Mouse (Mus musculus) urinary bladder, postnatal 14 days (tissue): ENCODE data around the gene Ubxn10.

Experiments used
- DNase-seq: peaks from one replicate; pipeline ENCODE4 v3.0.0; 2021; ENCODE audit warnings: low spot score

Gene Ubxn10

DNA sequence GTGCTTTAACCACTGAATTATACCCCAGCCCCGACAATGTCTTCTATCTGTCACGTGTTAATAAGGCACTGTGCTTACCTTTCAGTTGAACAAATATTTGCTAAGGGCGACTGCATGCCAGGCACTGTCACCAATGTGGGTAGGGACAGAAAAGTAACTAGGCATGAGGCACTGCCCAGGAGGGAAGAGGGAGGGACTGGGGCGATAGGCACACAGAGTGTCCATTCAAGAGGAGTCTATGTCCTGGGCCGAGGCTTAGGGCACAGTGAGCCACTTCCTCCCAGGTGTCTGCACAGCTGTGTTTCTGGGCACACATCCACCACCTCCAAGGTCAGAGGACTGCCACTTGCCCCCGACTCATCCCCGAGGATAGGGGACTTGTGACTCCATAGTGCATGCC lies at the start of gene Ubxn10:
Gene Ubxn10, minus strand, starts transcription at position 137 of the 400 bp plus-strand sequence.
- DNase-seq = peak; percentile 66

DNA sequence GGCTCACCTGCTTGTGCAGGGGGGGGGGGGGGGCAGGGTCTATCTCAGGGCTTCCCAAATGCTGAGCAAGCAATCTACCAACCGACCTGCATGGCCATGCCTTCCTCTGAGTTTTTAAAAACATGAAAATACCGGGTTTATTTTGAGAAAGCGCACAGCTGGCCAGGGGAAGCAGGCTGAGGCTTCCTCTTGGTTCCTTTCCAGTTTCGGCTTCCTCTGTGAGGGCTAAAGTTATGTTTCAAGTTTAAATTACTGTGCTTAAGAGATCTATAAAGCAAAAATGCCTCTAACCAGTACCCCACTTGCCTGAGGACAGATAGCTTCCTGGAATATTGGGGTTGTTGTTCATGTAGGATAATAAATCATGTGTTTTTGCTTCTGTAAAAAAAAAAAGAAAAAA lies 49.2 kb upstream of the Ubxn10 start:
- no peak for DNase-seq

DNA sequence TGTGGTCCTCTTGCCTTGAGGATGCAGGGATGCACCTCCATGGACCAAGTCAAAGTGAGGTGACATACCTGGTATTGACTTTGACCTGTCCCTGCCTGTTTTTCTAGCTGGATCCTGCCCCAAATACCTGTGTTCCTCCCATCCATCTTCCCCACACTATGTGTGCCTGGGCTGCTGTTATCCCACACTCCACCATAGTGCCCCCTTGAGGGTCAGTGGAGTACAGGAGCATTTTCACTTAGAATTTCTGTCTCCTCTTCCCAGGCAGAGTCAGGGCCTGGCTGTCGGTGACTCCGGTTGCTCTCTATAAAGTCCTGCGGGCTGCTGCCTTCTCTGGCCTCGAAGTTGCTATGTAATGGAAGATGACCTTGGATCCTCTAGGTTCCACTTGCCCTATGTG lies 48.8 kb upstream of the Ubxn10 start:
- DNase-seq = no peak

DNA sequence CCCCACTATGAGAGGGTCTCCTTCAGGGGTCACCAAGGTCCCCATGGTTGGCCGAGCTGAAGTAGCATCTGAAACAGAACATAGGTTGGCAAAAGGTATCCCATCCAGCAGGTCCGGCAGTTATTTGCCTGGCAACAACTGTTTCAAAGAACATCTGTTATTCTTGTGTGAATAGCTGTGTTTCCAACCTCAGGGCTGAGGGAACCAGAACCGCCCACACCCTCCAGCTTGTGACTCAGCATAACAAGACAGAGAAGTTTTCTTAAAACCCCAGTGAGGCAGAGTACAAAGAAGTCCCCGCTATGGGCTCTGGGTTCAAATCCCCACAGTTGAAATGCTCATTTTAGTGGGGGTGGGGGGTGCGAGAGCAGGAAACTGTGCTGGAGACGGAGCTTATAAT lies 45.1 kb upstream of the Ubxn10 start:
- no peak for DNase-seq

DNA sequence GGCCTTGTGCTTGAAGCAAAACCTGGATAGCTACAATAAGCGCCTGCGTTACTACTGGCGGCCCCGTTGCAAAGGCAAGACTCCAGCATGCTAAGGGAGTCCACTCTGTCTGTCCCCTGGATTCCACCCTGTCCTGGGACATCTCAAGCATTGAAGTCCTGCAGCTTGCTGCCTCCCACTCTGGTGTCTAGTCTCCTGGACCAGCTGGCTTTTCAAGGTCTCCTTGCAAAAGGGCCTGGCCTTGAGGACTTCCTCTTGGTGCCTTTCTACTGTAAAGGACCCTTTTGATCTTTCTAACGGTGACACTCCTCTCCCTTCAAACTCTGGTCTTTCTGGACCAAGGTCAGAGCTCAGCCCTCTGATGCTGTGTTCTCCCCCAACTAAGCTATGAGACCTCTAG lies 43.3 kb upstream of the Ubxn10 start:
- no peak for DNase-seq

DNA sequence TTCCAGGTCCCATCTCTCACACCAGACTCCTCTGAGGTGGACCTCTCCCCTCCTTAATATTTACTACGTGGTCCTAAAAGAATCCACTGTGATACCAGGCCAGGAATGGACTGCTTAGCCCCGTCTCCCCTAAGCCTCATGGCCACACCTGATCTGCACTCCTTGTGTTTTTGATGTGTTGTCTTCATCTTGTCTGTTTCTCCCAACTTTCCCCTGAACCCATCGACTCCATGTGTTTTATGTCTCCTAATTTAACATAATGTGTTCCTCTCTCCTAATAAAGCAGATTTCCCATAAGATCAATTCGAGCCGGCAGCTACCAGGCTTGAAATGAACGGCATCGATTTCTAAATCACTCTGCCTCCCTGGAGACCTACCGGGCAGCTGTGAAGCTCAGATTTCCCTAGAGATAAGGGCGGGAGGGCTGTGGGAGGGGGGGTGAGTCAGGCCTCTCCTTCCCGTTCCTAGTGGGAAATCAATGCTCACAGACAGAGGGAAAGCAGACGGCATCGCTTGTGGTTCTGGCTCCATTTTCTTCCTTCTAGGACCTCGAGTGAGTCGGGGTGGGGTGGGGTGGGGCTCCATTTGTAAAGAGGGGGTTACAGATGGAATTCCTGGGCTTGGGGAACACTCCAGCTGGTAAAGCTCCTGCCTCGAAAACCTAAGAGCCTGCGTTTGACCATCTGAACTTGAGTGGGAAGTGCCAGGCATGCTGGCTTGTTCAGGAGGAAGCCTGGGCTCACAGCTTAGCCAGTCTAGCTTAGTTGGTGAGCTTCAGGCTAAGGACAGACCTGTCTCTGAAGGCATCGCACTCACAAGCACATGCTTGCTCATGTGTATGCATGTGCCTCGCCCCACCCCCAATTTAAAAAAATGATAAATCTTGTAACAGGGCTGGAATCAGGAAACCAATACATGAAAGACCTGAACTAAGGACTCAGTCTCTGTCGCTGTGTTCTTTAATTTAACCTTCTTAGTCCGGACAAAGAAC lies 40.7 kb upstream of the Ubxn10 start:
- DNase-seq = no peak

DNA sequence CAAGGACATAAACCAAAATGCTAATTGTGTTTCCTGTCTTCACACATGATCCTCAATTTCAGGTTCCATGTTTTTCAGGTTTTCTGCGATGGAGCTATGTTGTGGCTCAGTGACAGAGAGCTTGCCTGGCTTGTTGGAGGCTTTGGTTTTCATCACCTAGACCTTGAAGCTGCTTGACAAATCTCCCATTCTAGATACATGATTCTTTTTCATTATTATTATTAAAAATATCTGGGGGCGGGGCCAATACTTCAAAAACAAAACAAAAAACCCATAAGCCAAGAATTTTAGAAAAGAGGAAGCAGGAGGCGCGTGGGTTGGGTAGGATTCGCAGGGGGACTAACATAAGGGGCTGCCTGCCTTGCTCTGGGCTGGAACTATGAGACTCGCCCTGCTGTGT lies 38.5 kb upstream of the Ubxn10 start, which contains the start of gene Pla2g2d:
Gene Pla2g2d, plus strand, starts transcription at position 301 of the 400 bp plus-strand sequence.
- no peak for DNase-seq

DNA sequence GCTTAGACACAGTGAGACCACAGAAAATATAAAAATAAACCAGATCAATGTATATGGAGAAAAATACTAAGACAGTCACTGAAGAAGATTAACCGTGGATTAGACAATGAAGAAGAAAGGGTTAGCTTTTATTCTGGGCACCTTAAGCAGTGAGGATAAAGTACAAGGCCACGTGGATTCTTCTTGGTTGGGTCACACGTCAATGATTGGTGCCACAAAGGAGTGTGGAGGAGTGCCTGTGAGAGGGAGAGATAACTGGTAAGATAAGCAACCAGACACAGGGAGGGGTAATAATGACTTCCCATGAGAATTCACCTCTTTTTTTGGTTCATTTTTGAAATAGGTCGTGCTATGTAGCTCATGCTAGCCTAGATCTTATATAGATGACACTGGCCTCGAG lies 35.4 kb upstream of the Ubxn10 start:
- DNase-seq = no peak

DNA sequence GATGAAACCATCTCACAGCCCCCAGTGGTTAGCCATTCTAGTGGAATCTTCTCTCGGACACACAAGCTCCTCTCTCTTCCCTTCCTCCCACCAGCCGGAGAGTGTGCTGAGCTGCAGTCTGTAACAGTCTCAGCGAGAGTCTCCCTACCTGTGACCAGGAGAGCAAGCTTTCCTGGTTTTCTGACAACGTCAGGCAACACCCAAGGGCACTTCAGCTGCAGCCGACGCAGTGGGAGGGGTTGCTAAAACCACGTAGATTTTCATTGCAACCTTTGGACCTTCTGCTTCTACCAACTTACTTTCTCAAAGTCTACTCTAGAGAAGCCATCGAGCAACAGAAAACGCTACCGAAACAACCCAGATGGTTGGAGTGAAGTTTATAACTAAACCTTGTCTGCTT lies 35.0 kb upstream of the Ubxn10 start:
- no peak for DNase-seq

DNA sequence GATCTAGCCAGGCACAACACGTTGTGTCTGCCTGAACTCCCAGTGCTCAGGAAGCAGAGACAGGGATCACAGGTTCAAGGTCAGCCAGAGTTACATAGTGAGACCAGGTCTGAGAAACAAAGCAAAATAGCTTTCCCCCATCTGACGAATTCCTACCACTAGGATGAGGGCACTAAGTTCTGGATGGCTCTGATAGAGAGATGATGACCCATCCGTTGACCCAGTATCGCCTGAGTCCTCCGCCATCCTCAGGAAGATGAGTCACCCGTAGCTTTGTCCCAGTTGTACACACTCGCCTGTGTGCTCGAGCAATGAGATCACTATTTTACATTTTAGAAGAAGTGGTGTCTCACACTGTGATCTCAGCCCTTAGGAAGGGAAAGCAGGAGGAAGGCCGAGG lies 25.3 kb upstream of the Ubxn10 start:
- DNase-seq = no peak

DNA sequence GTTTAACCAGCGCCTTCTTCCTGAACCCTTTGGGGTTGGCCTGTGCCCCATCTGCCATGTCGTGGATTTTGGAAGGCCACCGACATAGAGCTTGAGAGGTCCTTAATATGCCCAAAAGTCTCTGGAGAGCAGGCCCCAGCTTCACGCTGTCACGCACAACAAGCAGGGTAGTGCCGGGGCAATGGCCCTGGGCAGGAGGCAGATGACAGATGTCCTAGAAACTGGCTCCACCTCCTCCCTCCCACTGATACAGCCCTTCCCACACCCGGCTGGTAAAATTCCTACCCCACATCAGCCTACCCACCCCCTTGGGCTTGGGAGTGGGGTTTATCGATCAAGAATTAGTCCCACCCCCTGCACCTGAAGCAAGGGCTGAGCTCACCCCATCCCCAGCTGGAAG lies 20.4 kb upstream of the Ubxn10 start, which contains the start of gene Pla2g2f:
Gene Pla2g2f, minus strand, starts transcription at position 211 of the 400 bp plus-strand sequence.
- DNase-seq = no peak

DNA sequence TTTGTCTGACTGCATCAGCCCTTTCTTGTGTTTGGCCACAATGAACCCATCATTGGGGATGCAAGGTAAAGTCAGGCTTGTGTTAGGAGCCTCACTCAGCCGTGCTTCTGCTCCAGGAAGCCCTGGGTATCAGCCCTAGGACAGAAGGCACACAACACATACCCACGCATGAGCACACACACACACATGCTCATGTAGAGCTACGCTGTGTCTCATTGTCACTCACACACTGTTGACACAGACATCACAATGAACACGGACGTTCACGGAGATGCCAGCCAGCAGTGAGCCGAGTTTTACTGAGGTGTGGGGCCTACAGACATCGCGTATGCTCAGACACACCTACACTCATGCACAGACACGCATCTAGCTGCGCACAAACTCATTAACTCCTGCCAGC lies 19.0 kb upstream of the Ubxn10 start:
- no peak for DNase-seq

DNA sequence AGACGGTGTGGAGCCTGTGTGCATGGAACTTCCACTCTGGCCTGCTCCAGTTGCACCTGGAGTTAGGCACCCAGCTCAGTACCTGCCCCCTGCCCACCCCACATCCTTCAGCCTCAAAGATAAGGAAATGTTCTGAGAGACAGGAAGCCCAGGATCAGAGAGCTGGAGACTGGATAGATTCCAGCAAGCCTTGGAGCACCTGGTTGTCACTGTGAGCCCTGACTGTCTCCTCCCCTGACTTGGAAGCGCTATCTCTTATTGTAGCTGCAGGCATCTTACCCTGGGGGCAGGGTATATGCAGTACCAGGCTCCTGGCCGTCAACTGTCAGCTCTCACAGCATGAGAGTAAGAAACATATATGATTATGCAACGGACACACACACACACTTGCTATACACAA lies 18.5 kb upstream of the Ubxn10 start:
- DNase-seq = no peak

DNA sequence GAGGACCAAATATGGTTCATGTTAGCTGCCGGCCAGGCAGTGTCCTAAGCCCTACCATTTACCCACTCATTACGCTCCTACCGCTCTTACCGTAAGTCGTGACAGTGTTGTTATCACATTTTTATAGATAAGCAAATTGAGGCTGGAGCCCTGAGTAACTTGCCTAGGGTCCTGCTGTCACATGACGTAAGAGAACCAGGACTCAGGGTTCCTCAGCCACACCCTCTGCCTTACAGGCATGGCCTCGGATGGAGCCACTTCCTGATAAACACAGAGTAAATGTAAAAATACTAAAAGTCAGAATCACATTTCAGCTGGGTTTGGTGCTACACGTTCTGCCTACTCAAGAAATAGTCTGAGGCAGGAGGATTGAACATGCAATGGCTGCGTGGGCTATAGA lies 17.5 kb upstream of the Ubxn10 start:
- no peak for DNase-seq

DNA sequence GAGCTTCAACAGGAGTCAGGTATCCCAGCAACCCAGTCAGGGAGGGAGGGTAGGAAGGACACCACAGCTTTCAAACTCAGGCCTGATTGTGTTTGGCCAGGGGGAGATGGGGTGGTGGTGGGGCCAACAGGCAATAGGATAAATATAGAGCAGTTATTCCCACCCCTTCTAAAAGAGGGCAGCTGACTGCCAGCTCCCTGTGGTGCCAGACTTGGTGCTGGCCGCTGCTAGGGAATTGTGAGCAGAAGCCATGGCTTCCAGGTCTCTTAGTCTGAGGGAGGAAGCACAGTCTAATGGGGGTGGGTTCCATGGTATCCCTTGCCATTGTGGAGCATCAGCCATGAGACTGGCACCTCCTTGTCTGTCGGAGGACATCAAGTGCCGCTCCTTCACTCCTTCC lies 16.6 kb upstream of the Ubxn10 start:
- no peak for DNase-seq

DNA sequence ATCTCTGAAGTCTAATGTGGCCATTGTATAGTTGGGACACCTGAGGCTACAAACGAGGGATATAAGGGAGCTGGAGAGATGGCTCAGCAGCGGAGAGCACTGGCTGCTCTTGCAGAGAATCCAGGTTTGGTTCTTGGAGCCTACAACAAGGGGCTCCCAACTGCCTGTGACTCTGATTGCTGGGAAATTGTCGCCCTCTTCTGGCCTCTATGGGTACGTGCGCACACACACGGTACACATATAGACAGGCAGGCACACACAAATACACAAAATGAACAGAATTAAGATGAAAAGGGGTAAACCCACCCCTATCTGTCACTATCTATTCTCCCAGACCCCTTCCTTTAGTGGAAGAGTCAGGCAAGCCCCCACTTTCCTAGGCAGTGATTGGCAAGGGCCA lies 15.6 kb upstream of the Ubxn10 start:
- DNase-seq = no peak

DNA sequence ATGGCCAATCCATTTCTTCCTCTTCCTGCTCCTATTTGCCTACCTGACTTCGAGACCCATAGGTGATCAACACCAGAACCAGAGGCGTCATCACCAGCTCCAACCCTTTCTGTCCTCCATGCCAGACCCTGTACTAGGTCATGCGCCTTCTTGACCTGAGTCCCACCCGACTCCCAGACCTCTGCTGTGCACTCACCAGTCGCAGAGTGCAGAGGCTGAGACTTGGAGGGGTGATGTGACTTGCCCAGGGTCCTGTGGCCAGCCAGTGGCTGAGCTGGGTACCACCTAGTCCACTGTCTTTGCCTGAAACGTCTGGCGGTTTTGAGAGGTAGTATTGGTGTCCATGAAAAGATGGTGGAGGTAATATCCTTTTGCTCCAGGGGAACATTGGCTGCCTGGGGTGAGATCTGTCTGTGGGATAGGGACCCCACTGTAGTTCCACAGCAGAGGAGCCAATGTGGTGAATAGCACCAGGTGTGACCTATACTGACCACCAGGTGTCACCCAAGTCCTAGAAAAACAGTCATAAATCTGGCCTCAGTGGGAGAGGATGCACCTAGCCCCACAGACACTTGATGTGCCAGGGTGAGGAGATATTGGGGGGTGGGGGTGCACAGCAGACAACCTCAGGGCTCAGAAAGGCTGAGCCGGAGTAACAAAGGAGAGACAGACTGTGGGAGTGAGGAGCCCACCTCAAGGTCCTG lies 11.6 kb upstream of the Ubxn10 start:
- peak; percentile 22 for DNase-seq

DNA sequence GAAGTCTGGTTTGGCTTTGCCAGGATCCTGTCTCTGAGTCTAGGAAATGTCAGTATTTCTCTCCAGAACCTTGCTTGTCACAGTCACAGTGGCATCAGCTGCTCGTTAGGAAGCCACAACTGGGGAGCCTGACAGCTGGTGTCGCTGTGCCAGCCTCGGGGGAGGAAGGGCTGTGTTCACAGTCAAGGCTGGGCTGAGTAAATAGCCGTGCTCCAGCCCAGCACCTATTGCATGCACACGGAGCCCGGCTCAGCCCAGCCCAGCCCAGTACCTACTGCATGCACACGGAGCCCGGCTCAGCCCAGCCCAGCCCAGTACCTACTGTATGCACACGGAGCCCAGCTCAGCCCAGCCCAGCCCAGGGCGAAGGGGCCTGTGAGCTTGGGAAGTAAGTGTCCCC lies 10.9 kb upstream of the Ubxn10 start:
- DNase-seq = no peak

DNA sequence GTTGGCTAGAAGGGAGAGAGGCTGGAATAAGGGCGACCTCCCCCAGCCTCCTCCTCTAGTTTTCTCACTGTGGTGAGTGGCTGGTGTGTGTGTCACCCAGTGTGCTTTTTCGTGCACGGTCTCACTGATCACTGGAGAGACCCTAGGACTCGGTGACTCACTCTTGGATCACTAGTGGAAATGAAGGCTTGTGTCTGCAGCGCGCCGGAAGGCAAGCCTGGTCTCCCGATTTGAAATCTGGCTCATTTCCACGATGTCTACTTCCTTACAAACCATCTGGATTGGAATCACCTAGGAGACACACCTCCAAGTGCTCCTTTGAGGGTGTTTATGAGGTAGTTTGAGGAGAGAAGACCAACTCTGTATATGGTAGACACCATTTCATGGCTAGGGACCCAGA lies 9.9 kb upstream of the Ubxn10 start:
- DNase-seq = no peak

DNA sequence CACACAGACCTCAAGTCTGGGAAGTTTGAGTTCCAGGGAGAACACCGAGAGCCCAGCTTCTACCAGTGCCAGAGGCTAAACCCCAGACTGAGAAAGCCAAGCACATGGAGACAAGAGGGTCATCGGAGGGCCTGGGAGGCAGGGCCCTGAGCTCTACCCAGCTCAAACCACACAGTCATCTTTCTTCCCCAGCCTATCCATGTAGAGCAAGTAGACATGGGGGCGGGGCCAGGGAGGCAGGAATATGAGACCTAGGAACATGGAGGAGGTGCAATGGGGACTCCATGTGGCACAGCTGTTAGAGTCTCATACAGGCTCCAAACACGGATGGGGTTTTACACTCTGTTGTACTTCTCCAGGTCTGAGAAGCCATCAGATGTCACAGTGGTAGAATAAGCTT lies 8.9 kb upstream of the Ubxn10 start:
- DNase-seq = no peak

DNA sequence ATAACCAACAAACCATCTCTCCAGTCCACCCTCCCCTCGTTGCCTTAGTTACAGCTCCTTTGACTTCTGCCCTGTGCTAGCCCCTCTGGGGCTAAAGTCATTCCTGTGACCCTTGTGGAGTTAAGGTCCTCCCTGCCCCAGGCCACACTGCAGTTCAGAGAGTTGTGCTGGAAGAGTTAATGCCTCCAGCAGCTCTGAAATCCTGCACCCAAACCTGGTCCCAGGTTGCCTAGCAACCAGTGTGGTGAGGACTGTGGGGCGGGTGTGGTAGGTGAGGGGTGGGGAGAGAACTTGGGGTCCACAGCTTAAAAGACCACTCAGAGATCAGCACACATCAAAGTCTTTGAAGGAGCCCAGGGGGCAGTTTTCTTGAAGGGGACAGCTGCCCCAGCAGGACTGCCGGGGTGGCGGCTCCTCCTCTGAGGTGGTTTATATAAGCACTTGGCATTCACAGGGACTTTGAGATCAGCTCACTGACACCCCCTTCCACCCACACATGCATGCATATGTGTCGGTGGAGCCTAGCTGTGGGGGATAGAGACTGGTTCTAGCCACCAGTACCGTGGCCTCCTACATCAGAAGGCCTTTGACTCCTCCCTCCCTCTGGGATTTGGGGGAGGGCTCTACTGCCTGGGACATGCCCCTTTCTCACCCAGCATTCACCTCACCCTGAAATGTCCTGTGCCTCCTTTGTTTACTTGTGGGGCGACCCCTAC lies 2.3 kb upstream of the Ubxn10 start:
- no peak for DNase-seq

DNA sequence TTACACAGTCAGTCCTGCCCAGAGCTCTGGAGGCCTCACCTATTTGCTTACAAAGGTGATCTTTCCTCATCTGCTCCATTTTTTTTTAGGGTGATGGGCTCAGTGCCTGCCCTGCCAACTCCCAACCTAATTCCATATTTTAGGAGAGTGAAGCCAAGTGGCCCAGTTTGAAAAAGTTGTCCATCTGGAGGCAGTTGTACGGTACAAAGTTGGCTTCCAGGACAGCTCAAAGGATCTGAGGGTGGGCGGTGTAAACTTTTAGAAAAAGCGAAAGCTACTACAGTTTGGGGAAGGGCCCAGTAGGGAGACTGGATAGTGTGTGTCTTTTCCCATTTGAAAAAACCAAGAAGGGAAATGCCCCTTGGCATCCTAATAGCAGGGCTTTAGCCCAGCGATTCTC lies 2.1 kb downstream of the Ubxn10 start:
- no peak for DNase-seq

DNA sequence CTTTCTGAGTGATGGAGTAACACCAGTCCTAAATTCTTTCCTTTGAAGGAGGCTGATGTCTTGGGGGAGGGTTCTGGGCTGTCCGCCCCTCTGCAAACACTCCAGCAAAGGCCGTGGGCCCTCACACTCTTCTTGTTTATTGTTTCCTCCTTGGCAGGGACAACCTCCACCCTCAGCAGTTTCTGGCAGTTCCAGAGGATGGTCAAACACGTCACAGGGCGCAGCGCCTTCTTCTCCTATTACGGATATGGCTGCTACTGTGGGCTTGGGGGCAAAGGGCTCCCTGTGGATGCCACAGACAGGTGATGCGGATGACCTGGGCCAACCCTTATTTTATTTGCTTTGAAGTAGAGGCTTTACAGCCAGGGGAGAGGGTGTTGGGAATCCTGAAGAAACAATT lies 2.9 kb downstream of the Ubxn10 start:
- DNase-seq = no peak
